Mouse (Mus musculus) forebrain, embryonic 14.5 days (tissue): ENCODE data around the gene Rab3il1. TPM values are rescaled to one million over a fixed set of nuclear protein-coding genes. Genes with fewer than 3 reads are reported as not detected.
A peak's percentile ranks its signal among the peaks of the same experiment; 100 is the strongest.

ENCODE experiments used
- ATAC-seq: fragments of 200-750 bp; cut with Nextera tagmentation; 2 replicates; pipeline ENCODE4 v1.8.0; 2017; ENCODE audit warnings: mild to moderate bottlenecking, moderate library complexity
- DNase-seq: peaks from one replicate; pipeline ENCODE4 v3.0.0-alpha.2; 2015; ENCODE audit warnings: low spot score
- H3K27ac ChIP-seq: fragments of 300-500 bp; sonication (generic); 2 replicates; pipeline ENCODE4 v1.5.1; 2014; ENCODE audit warnings: low read depth, mild to moderate bottlenecking, control low read depth, low read length, moderate library complexity
- H3K27me3 ChIP-seq: fragments of 300-500 bp; sonication (generic); replicated peaks from 2 replicates; pipeline ENCODE4 v1.6.1; 2014; ENCODE audit warnings: low read length, control low read depth, mixed read lengths; ENCODE audit not compliant: control insufficient read depth, insufficient read depth
- H3K36me3 ChIP-seq: fragments of 300-500 bp; sonication (generic); 2 replicates; pipeline ENCODE4 v1.6.1; 2014; ENCODE audit warnings: low read length, control low read depth; ENCODE audit not compliant: control insufficient read depth, insufficient read depth
- H3K4me1 ChIP-seq: fragments of 300-500 bp; sonication (generic); 2 replicates; pipeline ENCODE4 v1.6.1; 2014; ENCODE audit warnings: antibody characterized with exemption, low read length, control low read depth; ENCODE audit not compliant: control insufficient read depth, insufficient read depth
- H3K4me2 ChIP-seq: fragments of 300-500 bp; sonication (generic); 2 replicates; pipeline ENCODE4 v1.6.1; 2014; ENCODE audit warnings: mild to moderate bottlenecking, control low read depth, low read length
- H3K4me3 ChIP-seq: fragments of 300-500 bp; sonication (generic); 2 replicates; pipeline ENCODE4 v1.5.1; 2014; ENCODE audit warnings: low read depth, low read length, control low read depth
- H3K9ac ChIP-seq: fragments of 300-500 bp; sonication (generic); 2 replicates; pipeline ENCODE4 v1.6.1; 2014; ENCODE audit warnings: mild to moderate bottlenecking, low read length, control low read depth, moderate library complexity
- H3K9me3 ChIP-seq: fragments of 300-500 bp; sonication (generic); replicated peaks from 2 replicates; pipeline ENCODE4 v1.6.1; 2016; ENCODE audit warnings: low read length, control low read depth, mixed read lengths; ENCODE audit not compliant: control insufficient read depth
- WGBS: fragments of 180-500 bp; shearing (Covaris S2); extraction: QIAGEN DNeasy Blood & Tissue Kit; methylation state at CpG from one replicate; pipeline ENCODE4 v1.1.7; 2014; 5-methylcytosine and 5-hydroxymethylcytosine counted together
- polyA plus RNA-seq: library from polyadenylated mRNA; unstranded; fragments of >200 nt; fragmentation: Nextera tagmentation; extraction: Ambion mirVana; gene quantifications from 2 replicates; pipeline ENCODE4 v1.2.1, GENCODE M21; 2014

Rab3il1 gene
- polyA plus RNA-seq, 1 experiment from 2014 or later = 20.6 TPM

DNA sequence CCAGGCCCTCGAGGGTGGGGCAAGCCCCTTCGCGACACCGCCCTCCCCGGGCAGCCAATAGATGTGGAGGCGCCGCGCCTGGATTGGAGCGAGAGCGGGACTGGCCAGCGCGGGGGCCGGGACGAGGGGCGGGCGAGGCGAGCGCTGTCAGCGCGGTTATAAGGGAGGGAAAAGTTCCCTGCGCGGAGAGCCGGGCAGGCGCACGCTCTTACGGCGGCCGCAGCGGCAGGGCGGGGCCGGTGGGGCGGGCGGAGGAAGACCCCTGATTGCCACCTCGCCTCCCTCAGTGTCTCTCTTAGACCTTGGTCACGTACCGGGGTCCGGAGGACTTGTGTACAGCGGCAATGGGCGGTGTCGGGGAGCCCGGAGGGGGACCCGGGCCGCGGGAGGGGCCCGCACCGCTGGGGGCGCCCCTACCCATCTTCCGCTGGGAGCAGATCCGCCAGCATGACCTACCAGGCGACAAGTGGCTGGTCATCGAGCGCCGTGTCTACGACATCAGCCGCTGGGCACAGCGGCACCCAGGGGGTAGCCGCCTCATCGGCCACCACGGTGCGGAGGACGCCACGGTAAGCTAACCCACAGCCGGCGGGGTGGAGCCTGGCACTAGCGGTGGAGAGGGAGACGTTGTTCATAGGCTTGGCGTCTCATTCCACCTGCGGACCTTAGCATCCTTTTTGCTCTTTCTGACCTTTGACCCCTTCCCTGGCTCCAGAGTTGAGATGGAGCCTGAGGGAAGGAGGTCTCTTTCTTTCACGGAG is 40.1 kb downstream of the Rab3il1 start, which contains the start of gene Fads3:
Gene Fads3, plus strand, starts transcription at position 182 of the 761 bp plus-strand sequence.
- Histone ChIP-seq H3K4me3 (peak within 1 kb of the TSS; percentile 66), H3K36me3 (no peaks in the 10 kb centered on the region), H3K27me3 (no peaks in the 10 kb centered on the region), H3K27ac (no peak within 1 kb of the TSS), H3K4me1 (peaks cover 7% of the 10 kb centered on the region; the same call in 1 of the 2 replicates), H3K9me3 (no peaks in the 10 kb centered on the region), H3K9ac (peak within 1 kb of the TSS; percentile 76), H3K4me2 (peak within 1 kb of the TSS; percentile 97)
- WGBS = under 1% methylated on average over 62 of the region's 69 CpGs
- DNase-seq (peak; percentile 69), ATAC-seq (peak; percentile 90)

DNA sequence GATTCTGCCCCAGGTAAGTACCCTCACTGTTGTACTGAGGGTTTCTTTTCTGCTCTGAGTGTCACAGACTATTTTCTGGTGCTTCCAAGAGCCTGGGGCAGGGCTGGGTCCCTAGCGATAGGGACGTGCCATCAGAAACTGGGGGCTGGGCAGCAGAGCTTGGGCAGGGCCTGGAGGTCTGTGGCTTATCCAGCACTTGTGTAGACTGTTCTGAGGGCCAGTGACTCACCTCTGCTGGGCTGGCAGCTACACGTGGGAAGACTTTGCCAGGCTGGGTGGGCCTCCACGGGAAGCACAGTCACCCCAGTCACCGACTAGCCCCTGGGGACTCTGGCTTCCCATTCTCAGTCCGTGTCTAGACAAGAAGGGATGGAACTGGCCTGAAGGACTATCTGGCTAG is 40.8 kb downstream of the Rab3il1 start:
- Histone ChIP-seq H3K4me2 (peak overlapping the region; percentile 97), H3K27me3 (no peaks in the 10 kb centered on the region), H3K4me1 (peaks cover 7% of the 10 kb centered on the region; the same call in 1 of the 2 replicates), H3K9me3 (no peaks in the 10 kb centered on the region), H3K4me3 (peak overlapping the region; percentile 66), H3K36me3 (no peaks in the 10 kb centered on the region), H3K27ac (no peak overlapping the region), H3K9ac (peak overlapping the region; percentile 76)
- DNase-seq = no peak
- no peak; the same call in 1 of the 2 replicates for ATAC-seq
- WGBS = 60% methylated on average over 6 of the region's 6 CpGs

DNA sequence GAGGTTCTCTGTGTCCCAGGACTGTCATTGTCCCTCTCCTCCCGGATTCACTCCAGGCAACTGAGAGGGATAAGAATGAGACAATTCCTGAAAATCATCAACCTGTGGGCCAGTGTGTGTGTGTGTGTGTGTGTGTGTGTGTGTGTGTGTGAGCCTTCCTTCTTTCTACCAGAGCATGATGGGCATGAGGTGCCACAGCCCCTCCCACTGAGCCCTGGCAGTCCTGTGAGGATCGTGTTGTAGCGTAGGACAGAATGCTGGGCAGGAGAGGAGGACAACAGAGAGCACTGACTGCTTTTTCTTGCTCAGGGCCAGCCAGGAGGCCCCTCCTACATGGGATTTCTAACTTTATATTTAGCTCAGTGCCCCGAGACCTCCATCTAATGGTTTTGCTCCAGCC is 41.3 kb downstream of the Rab3il1 start:
- no peak for ATAC-seq

DNA sequence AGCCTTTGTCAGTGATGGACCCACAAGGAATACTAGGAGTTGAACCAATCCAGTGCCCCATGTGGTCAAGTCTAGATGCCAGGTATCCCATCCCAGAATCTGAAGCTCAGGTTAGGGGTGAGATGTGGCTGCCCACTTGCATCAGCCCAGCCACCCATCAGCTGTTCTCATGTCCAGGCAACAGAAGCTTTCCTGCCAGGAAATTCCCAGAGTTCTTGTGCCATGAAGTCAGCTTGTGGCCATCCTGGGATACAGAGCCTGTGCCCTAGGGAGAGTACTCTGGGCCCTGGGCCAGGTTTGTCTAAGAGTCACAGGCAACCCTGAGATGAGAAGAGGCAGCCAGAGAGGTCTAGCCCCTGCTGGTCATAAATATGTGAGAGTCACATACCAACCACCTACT is 42.2 kb downstream of the Rab3il1 start:
- H3K4me2 ChIP-seq = no peak overlapping the region
- no peaks in the 10 kb centered on the region for H3K36me3 ChIP-seq

More for the DNA sequence above, 41.3 kb downstream of the Rab3il1 start:
- WGBS = 82% methylated on average over 4 of the region's 4 CpGs
- DNase-seq = no peak
- Histone ChIP-seq H3K36me3 (no peaks in the 10 kb centered on the region), H3K9me3 (no peaks in the 10 kb centered on the region), H3K27me3 (no peaks in the 10 kb centered on the region), H3K27ac (no peak overlapping the region), H3K9ac (no peak overlapping the region), H3K4me1 (peaks cover 7% of the 10 kb centered on the region; the same call in 1 of the 2 replicates), H3K4me2 (peak overlapping the region; percentile 97), H3K4me3 (peak overlapping the region; percentile 66; the same call in 1 of the 2 replicates)

DNA sequence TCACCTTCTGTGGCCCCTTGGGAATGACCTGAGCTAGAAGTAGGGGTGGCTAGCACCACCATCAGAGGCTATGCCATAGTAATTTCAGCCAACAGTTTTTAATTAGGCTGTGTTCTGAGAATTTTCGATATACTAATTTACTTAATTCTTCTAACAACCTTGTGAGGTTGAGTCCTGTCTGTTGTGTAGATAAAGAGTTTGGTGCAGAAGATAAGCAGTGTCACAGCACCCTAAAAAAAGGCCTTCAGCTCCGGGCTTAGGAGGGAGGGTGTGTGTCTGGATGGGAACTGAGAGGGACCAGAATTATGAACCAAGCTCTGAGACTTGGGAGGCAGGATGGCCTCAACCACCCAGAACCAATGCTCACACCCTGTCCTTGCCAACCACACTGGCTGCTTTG is 44.2 kb downstream of the Rab3il1 start:
- ATAC-seq (no peak), DNase-seq (no peak)
- WGBS = 81% methylated on average over 2 of the region's 2 CpGs
- H3K36me3 ChIP-seq = no peaks in the 10 kb centered on the region
- no peaks in the 10 kb centered on the region for H3K27me3 ChIP-seq
- no peak overlapping the region for H3K9ac ChIP-seq
- H3K4me3 ChIP-seq = no peak overlapping the region
- no peak overlapping the region for H3K27ac ChIP-seq
- no peaks in the 10 kb centered on the region for H3K9me3 ChIP-seq
- peaks cover 4% of the 10 kb centered on the region; the same call in 1 of the 2 replicates for H3K4me1 ChIP-seq
- H3K4me2 ChIP-seq = no peak overlapping the region

More for the DNA sequence above, 42.2 kb downstream of the Rab3il1 start:
- no peak overlapping the region for H3K4me3 ChIP-seq
- ATAC-seq (no peak), DNase-seq (no peak)
- H3K9me3 ChIP-seq = no peaks in the 10 kb centered on the region
- H3K4me1 ChIP-seq = peaks cover 7% of the 10 kb centered on the region; the same call in 1 of the 2 replicates
- no peak overlapping the region for H3K27ac ChIP-seq
- H3K9ac ChIP-seq = no peak overlapping the region
- H3K27me3 ChIP-seq = no peaks in the 10 kb centered on the region

DNA sequence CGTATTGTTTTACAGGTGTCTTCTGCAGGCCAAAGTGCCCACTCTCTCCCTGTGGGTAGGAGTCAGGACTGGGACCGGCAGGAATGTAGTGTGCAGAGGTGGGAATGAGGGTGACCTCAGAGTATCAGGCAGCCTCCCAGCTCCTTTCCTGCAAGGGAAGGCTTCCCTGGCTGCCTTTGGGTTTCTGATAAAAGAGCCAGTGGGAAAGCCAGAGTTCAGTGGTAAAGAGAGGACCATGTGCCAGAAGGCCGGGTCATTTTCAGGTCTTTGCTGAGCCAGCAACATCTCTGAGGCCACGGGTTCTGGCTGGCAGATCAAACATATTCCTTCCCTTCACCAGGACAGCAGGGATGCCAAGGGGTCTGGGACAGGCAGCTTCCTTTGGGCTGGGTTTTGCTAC is 44.9 kb downstream of the Rab3il1 start:
- no peaks in the 10 kb centered on the region for H3K9me3 ChIP-seq
- H3K27me3 ChIP-seq = no peaks in the 10 kb centered on the region
- no peaks in the 10 kb centered on the region for H3K36me3 ChIP-seq
- H3K4me1 ChIP-seq = peaks cover 4% of the 10 kb centered on the region; the same call in 1 of the 2 replicates
- no peak overlapping the region for H3K4me2 ChIP-seq
- no peak overlapping the region for H3K4me3 ChIP-seq
- no peak overlapping the region for H3K9ac ChIP-seq
- ATAC-seq (no peak), DNase-seq (no peak)
- no peak overlapping the region for H3K27ac ChIP-seq
- WGBS = 74% methylated on average over 4 of the region's 4 CpGs

DNA sequence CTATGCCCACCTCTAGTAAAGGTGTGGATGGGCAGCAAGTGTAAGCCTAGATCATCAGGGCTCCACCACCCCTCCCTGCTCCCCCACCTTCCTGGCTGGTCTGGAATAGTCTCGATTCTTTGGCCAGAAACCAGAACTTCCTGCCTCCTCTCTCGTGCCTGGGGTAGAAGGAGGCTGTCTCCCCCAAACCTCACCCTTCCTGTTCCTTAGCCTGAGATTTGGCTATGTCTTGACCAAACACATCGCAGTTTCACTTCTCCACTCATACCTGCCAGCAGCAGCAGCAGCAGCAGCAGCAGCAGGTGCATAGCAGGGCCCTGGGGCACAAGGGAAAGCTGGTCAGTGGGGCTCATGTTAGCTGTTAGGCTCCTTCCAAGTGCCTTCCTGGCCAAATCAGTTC is 45.5 kb downstream of the Rab3il1 start:
- H3K4me3 ChIP-seq = no peak overlapping the region
- H3K4me1 ChIP-seq = peaks cover 3% of the 10 kb centered on the region; the same call in 1 of the 2 replicates
- H3K36me3 ChIP-seq = no peaks in the 10 kb centered on the region
- H3K27me3 ChIP-seq = no peaks in the 10 kb centered on the region
- no peak overlapping the region for H3K9ac ChIP-seq
- DNase-seq (no peak), ATAC-seq (no peak)
- no peaks in the 10 kb centered on the region for H3K9me3 ChIP-seq
- H3K4me2 ChIP-seq = no peak overlapping the region
- WGBS = 60% methylated on average over 3 of the region's 3 CpGs
- no peak overlapping the region for H3K27ac ChIP-seq

DNA sequence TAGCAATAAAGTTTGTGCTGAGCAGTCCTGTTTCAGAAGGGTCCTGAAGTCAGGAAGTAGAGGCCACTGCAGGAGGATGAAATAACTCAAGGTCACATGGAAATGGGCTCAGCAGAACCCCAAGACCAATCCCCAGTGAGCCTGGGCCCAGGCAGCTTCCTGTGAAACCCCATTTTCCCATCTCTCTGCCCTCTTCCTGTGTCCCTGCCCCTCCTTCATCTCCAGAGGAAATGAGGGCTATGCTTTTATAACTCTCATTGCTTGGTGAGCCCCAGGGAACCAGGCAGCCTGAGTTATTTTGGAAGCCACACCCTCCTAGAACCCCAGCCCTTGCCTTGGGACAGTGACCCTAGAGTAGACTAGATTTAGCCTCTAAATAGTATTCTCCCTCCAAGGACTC is 48.1 kb downstream of the Rab3il1 start:
- Histone ChIP-seq H3K36me3 (no peaks in the 10 kb centered on the region), H3K9me3 (no peaks in the 10 kb centered on the region), H3K27ac (no peak overlapping the region), H3K4me1 (no peaks in the 10 kb centered on the region), H3K27me3 (no peaks in the 10 kb centered on the region), H3K9ac (no peak overlapping the region), H3K4me3 (no peak overlapping the region), H3K4me2 (no peak overlapping the region)
- DNase-seq (no peak), ATAC-seq (no peak)

DNA sequence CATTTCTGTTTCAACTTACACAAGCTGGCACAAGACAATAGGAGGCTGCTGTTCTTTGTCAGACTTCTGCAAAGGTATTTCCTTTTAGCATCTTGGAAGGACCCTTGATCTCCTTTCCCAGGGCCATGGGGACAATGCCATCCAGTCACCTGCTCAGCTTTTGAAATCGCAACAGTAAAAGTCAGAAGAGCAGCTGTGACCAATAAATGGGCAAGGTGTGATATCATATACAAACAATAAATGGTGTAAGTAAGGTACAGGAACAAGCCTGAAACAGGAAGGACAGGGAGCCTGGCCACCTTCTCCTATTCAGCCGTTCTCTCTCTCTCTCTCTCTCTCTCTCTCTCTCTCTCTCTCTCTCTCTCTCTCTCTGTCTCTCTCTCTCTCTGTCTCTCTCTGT is 49.0 kb downstream of the Rab3il1 start:
- Histone ChIP-seq H3K4me3 (no peak overlapping the region), H3K4me1 (no peaks in the 10 kb centered on the region), H3K4me2 (no peak overlapping the region), H3K27me3 (no peaks in the 10 kb centered on the region), H3K9me3 (no peaks in the 10 kb centered on the region), H3K27ac (no peak overlapping the region), H3K9ac (no peak overlapping the region), H3K36me3 (no peaks in the 10 kb centered on the region)
- ATAC-seq (no peak), DNase-seq (no peak)
- 79% methylated on average over 2 of the region's 2 CpGs for WGBS
